Mouse (Mus musculus): ENCODE measurements around the gene Gfra4.

DNA sequence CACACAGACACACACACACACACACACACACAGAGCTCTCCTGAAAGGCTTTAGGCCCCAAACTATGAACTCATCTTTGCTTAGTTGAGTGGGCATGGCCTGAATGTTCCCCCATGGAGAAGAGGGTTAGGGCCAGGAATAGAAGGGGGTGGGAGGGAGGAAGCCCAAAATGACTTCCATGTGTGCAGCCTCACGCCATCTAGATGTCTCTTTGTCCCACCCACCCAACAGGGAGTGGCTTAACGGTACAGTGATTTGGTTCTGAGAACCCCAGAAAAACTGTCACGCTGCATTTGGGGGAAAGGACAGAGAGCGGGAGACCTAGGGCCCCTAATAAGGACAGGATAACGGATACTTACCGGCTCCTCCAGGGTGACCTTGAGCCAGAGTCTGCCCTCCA lies 17.9 kb upstream of the Gfra4 start:
- no peak for TF ChIP-seq CTCF (conservative IDR thresholded peaks at IDR 0.05; ENCODE audit: low read length)
- no peak for TF ChIP-seq NANOG (IDR thresholded peaks at IDR 0.05; ENCODE audit: borderline replicate concordance, low read length)

Data from E14TG2a.4 (cell line).